Mouse (Mus musculus): ENCODE results near the gene Ksr1.

DNA sequence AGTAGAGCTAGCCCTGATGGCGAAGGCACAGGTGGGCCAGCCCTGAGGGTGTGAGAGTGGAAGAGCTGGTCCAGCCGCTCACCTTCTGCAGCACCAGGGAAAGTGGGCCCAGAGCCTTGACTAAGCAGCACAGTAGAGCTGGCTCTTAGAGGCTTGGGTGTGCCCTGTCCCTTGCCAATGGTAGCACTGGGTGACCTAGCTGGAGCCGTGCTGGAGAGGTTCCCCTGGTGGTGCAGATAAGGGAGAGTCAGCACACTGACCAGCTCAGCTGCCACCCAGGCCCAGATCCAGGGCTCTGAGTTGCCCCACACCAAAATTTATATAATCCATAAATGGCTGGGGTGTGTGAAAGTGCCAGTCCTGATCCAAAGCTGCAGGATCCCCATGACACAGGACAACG lies 79.0 kb downstream of the Ksr1 start:
- no peak for TF ChIP-seq CTCF (IDR thresholded peaks at IDR 0.05; ENCODE audit: low read depth)
- TF ChIP-seq EP300 (optimal IDR thresholded peaks at IDR 0.05) = no peak
